Mouse (Mus musculus): Measurements from ENCODE around the gene Zswim4. TPM values are rescaled to one million over a fixed set of nuclear protein-coding genes. Genes with fewer than 3 reads are reported as not detected.
A peak's percentile ranks its signal among the peaks of the same experiment; 100 is the strongest.

The Zswim4 gene
- polyA plus RNA-seq, 1 experiment from 2014 or later: 16.2 TPM

DNA sequence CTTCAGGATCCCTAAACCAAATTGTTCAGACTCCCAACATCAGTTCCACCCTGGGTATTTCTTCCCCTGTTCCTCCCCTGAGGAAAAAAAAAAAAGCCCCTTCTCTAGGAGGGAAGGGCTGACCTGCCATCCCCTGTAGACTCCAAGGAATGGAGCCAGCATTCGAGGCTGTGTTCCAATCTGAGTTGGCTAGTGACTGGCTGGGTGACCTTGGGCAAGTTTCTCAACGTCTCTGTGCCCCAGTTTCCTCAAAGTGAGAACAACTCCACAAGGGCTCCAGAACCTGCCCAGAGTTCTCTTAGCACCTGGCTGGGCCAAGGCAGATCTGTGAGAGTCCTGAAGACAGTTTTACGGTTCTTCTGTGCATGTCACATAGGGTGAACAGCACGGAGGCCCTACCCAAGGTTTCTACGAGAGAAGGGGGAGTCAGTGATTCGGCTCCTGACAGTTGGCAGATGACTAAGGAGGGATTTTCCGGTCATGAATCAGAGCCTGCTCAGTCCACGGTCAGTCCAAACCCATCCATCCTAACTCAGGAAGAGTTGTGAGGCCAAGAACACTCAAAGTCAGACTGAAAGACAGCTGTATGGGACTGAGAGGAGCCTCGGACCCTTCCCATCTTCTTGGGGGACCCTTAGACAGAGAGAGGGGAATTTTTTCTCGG, 977 bp downstream of the Zswim4 start:
- no peaks in the 10 kb centered on the region for H3K27me3 ChIP-seq (replicated peaks; ENCODE audit: control insufficient read depth, insufficient read depth, low read length)
- H3K4me1 ChIP-seq (ENCODE audit: control insufficient read depth, insufficient read depth, low read depth, low read length): peaks cover 15% of the 10 kb centered on the region
- peak overlapping the region; percentile 88 for H3K4me3 ChIP-seq (ENCODE audit: low read length)
- ATAC-seq: no peak
- WGBS: 27% methylated on average over 10 of the region's 10 CpGs
- peaks cover 3% of the 10 kb centered on the region for H3K36me3 ChIP-seq (ENCODE audit: control insufficient read depth, insufficient read depth, low read length)
- 0 out of 2 replicates have a peak overlapping the region, but pooled peaks have one; percentile 5 for H3K27ac ChIP-seq (ENCODE audit: low read depth, low read length)
- peak overlapping the region; percentile 97 for H3K9ac ChIP-seq (ENCODE audit: low read depth, low read length)
- peak overlapping the region; percentile 92 for H3K4me2 ChIP-seq (ENCODE audit: low read length)
- no peaks in the 10 kb centered on the region for H3K9me3 ChIP-seq (ENCODE audit: control insufficient read depth, low read length)

GRCm38 (mm10) chr8:84233055-84233454, 3.8 kb downstream of the Zswim4 start:
- ATAC-seq: no peak
- Histone ChIP-seq H3K9ac (ENCODE audit: low read depth, low read length) (no peak overlapping the region), H3K27me3 (replicated peaks; ENCODE audit: control insufficient read depth, insufficient read depth, low read length) (no peaks in the 10 kb centered on the region), H3K27ac (ENCODE audit: low read depth, low read length) (no peak overlapping the region), H3K4me3 (ENCODE audit: low read length) (no peak overlapping the region), H3K4me1 (ENCODE audit: control insufficient read depth, insufficient read depth, low read depth, low read length) (peaks cover 15% of the 10 kb centered on the region), H3K4me2 (ENCODE audit: low read length) (no peak overlapping the region), H3K36me3 (ENCODE audit: control insufficient read depth, insufficient read depth, low read length) (peaks cover 25% of the 10 kb centered on the region), H3K9me3 (ENCODE audit: control insufficient read depth, low read length) (no peaks in the 10 kb centered on the region)
- WGBS: 93% methylated on average over 2 of the region's 2 CpGs

DNA sequence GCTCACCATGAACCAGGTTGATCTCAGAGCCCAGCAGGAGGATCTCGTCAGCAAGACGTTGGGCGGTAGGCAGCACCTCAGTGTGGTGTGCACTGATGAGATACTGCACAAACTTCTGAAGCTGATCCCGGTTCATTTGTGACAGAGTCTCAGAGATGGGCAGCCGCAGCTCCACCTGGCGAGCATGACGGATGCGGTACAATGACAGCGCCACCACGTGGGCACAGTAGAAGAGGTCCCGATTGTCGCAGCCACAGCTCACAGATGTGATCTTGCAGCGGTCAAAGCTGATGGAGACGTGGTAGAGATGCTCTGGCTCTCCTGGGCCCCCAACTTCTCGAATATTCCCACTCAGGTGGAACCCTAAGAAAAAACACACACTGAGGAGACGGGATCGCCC, 6.1 kb downstream of the Zswim4 start:
- Histone ChIP-seq H3K4me3 (ENCODE audit: low read length) (no peak overlapping the region), H3K9ac (ENCODE audit: low read depth, low read length) (no peak overlapping the region), H3K27ac (ENCODE audit: low read depth, low read length) (no peak overlapping the region), H3K4me1 (ENCODE audit: control insufficient read depth, insufficient read depth, low read depth, low read length) (peaks cover 6% of the 10 kb centered on the region), H3K4me2 (ENCODE audit: low read length) (no peak overlapping the region), H3K36me3 (ENCODE audit: control insufficient read depth, insufficient read depth, low read length) (peaks cover 44% of the 10 kb centered on the region), H3K27me3 (replicated peaks; ENCODE audit: control insufficient read depth, insufficient read depth, low read length) (no peaks in the 10 kb centered on the region), H3K9me3 (ENCODE audit: control insufficient read depth, low read length) (no peaks in the 10 kb centered on the region)
- ATAC-seq: no peak
- 77% methylated on average over 17 of the region's 17 CpGs for WGBS

- Histone ChIP-seq H3K4me1 (ENCODE audit: control insufficient read depth, insufficient read depth, low read depth, low read length) (no peaks in the 10 kb centered on the region), H3K4me2 (ENCODE audit: low read length) (no peak overlapping the region), H3K9ac (ENCODE audit: low read depth, low read length) (no peak overlapping the region), H3K27ac (ENCODE audit: low read depth, low read length) (no peak overlapping the region), H3K4me3 (ENCODE audit: low read length) (no peak overlapping the region), H3K9me3 (ENCODE audit: control insufficient read depth, low read length) (no peaks in the 10 kb centered on the region), H3K27me3 (replicated peaks; ENCODE audit: control insufficient read depth, insufficient read depth, low read length) (no peaks in the 10 kb centered on the region), H3K36me3 (ENCODE audit: control insufficient read depth, insufficient read depth, low read length) (peaks cover 63% of the 10 kb centered on the region)
- WGBS: 78% methylated on average over 20 of the region's 21 CpGs
- ATAC-seq: peak; percentile 34; the same call in 1 of the 2 replicates
These were observed 13.4 kb downstream of the Zswim4 start for GRCm38 (mm10) chr8:84223322-84224029.

DNA sequence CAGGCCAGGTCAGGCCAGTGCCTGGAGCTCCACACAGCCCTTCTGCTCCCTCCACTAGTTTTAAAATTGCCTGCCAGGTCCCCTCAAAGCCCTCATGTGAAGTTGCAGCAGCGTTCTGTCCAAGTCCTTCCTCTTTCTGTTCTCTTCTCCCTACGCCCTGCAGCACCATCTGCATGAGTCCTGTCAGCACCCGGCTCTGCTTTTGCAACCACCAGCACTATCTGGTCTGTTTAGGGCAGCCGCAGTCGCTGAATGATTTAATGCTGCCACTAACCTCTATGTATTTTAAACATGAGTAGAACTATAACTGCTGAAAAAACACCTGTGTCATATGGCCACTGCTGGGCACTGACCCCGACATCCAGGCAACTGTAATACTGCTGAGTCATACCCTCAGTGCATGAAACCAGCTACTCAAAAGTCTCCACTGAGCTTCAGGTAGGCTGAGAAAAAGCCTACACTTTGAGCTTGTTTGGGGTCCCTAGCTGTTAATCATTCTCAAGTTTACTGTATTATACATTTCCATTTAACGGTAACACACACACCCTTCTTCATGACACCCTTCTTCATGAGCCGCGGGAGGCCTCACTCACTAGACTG, 14.2 kb downstream of the Zswim4 start:
- 92% methylated on average over 9 of the region's 9 CpGs for WGBS
- Histone ChIP-seq H3K4me1 (ENCODE audit: control insufficient read depth, insufficient read depth, low read depth, low read length) (no peaks in the 10 kb centered on the region), H3K9me3 (ENCODE audit: control insufficient read depth, low read length) (no peaks in the 10 kb centered on the region), H3K27me3 (replicated peaks; ENCODE audit: control insufficient read depth, insufficient read depth, low read length) (no peaks in the 10 kb centered on the region), H3K4me2 (ENCODE audit: low read length) (no peak overlapping the region), H3K36me3 (ENCODE audit: control insufficient read depth, insufficient read depth, low read length) (peaks cover 61% of the 10 kb centered on the region), H3K4me3 (ENCODE audit: low read length) (no peak overlapping the region), H3K27ac (ENCODE audit: low read depth, low read length) (no peak overlapping the region), H3K9ac (ENCODE audit: low read depth, low read length) (no peak overlapping the region)
- no peak for ATAC-seq

- ATAC-seq: no peak
- Histone ChIP-seq H3K27ac (ENCODE audit: low read depth, low read length) (no peak overlapping the region), H3K4me3 (ENCODE audit: low read length) (no peak overlapping the region), H3K36me3 (ENCODE audit: control insufficient read depth, insufficient read depth, low read length) (peaks cover 56% of the 10 kb centered on the region), H3K9me3 (ENCODE audit: control insufficient read depth, low read length) (no peaks in the 10 kb centered on the region), H3K9ac (ENCODE audit: low read depth, low read length) (no peak overlapping the region), H3K4me2 (ENCODE audit: low read length) (no peak overlapping the region), H3K4me1 (ENCODE audit: control insufficient read depth, insufficient read depth, low read depth, low read length) (no peaks in the 10 kb centered on the region), H3K27me3 (replicated peaks; ENCODE audit: control insufficient read depth, insufficient read depth, low read length) (no peaks in the 10 kb centered on the region)
- WGBS: 87% methylated on average over 7 of the region's 7 CpGs
These were observed 16.8 kb downstream of the Zswim4 start for GRCm38 (mm10) chr8:84220105-84220504.

DNA sequence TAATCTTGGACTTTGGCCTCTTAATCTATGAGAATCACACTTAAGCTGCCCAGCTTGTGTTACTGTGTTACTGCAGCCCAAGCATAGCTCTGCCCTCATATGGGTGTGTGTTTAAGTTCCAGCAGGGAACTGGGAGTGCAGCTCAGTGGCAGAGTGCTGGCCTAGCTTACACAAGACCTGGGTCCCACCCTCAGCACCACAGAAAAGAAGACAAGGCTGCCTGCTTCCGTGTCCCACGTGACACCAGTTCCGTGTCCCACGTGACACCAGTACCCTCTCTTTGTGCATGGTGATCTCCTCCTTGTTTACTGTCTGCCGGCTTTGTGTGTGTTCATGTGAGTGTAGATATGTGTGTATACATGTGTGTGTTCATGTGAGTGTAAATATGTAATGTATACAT, 18.7 kb downstream of the Zswim4 start:
- WGBS: 93% methylated on average over 5 of the region's 5 CpGs
- Histone ChIP-seq H3K36me3 (ENCODE audit: control insufficient read depth, insufficient read depth, low read length) (peaks cover 46% of the 10 kb centered on the region), H3K9me3 (ENCODE audit: control insufficient read depth, low read length) (no peaks in the 10 kb centered on the region), H3K4me2 (ENCODE audit: low read length) (no peak overlapping the region), H3K4me3 (ENCODE audit: low read length) (no peak overlapping the region), H3K4me1 (ENCODE audit: control insufficient read depth, insufficient read depth, low read depth, low read length) (no peaks in the 10 kb centered on the region), H3K9ac (ENCODE audit: low read depth, low read length) (no peak overlapping the region), H3K27me3 (replicated peaks; ENCODE audit: control insufficient read depth, insufficient read depth, low read length) (no peaks in the 10 kb centered on the region), H3K27ac (ENCODE audit: low read depth, low read length) (no peak overlapping the region)
- no peak for ATAC-seq

DNA sequence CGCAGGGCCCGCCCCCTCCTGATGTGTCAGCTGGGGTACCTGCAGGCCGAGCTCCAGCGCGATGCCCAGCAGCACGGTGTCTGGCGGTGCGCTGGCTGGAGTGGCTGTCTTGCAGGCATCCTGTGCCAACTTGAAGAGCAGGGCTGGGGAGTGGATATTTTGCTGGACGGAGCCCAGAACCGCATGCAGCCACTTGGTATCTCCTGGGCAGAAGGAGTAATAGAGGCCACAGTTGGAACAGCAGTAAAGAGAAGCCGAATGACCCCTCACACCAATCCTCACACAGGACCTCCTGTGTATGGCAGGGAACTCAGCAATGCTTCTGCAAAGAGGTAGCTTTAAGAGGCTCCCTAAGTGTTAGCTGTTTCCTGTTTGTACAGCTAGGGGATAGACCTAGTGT, 19.6 kb downstream of the Zswim4 start:
- H3K4me2 ChIP-seq (ENCODE audit: low read length): no peak overlapping the region
- WGBS: 94% methylated on average over 11 of the region's 11 CpGs
- H3K27me3 ChIP-seq (replicated peaks; ENCODE audit: control insufficient read depth, insufficient read depth, low read length): no peaks in the 10 kb centered on the region
- no peaks in the 10 kb centered on the region for H3K9me3 ChIP-seq (ENCODE audit: control insufficient read depth, low read length)
- H3K27ac ChIP-seq (ENCODE audit: low read depth, low read length): no peak overlapping the region
- H3K9ac ChIP-seq (ENCODE audit: low read depth, low read length): no peak overlapping the region
- H3K36me3 ChIP-seq (ENCODE audit: control insufficient read depth, insufficient read depth, low read length): peaks cover 43% of the 10 kb centered on the region
- H3K4me3 ChIP-seq (ENCODE audit: low read length): no peak overlapping the region
- ATAC-seq: no peak
- H3K4me1 ChIP-seq (ENCODE audit: control insufficient read depth, insufficient read depth, low read depth, low read length): no peaks in the 10 kb centered on the region

- no peak overlapping the region for H3K4me2 ChIP-seq (ENCODE audit: low read length)
- 94% methylated on average over 4 of the region's 4 CpGs for WGBS
- no peaks in the 10 kb centered on the region for H3K9me3 ChIP-seq (ENCODE audit: control insufficient read depth, low read length)
- no peak for ATAC-seq
- H3K27me3 ChIP-seq (replicated peaks; ENCODE audit: control insufficient read depth, insufficient read depth, low read length): no peaks in the 10 kb centered on the region
- peaks cover 17% of the 10 kb centered on the region for H3K4me1 ChIP-seq (ENCODE audit: control insufficient read depth, insufficient read depth, low read depth, low read length)
- H3K4me3 ChIP-seq (ENCODE audit: low read length): no peak overlapping the region
- H3K27ac ChIP-seq (ENCODE audit: low read depth, low read length): no peak overlapping the region
- no peak overlapping the region for H3K9ac ChIP-seq (ENCODE audit: low read depth, low read length)
- H3K36me3 ChIP-seq (ENCODE audit: control insufficient read depth, insufficient read depth, low read length): peaks cover 42% of the 10 kb centered on the region
These were observed 23.6 kb downstream of the Zswim4 start for GRCm38 (mm10) chr8:84213277-84213676.

Measured in hindbrain, embryonic 16.5 days (tissue).